Mouse (Mus musculus): ENCODE measurements around the gene Cxcl16. TPM values are rescaled to one million over a fixed set of nuclear protein-coding genes. Genes with fewer than 3 reads are reported as not detected.
"Not testable (repeated sequence)": the region's sequence is repeated elsewhere in the genome, so short reads cannot be mapped to it uniquely, and the experiment has no call there.

Cxcl16 gene
- total RNA-seq, 2 experiments from 2014 or later, result 0.94 to 1.2 TPM

DNA sequence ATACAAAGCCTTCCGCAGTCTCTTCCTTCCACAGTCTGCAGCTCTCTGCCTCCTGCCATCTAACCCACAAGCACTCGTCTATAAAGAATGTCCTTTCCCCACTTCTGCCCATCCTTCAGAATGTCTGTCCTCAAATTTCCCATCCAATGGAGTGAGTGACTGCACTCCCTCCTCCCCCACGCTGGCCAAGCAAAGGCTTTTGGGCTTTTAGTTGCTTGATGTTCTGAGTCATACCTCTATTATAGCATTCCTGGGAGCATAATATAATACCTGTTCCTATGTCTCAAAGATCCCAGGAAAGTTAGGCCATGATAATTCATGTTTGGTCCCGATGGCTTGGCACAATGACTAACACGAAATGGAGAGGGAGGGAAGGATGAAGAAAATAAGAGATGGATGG lies 28.2 kb downstream of the Cxcl16 start:
- intact Hi-C loops (cut with DNase I), result loop anchor here (5.0 kb wide), 2 partner anchors 76 to 326 kb away; partner anchors contain the start of gene Tm4sf5

DNA sequence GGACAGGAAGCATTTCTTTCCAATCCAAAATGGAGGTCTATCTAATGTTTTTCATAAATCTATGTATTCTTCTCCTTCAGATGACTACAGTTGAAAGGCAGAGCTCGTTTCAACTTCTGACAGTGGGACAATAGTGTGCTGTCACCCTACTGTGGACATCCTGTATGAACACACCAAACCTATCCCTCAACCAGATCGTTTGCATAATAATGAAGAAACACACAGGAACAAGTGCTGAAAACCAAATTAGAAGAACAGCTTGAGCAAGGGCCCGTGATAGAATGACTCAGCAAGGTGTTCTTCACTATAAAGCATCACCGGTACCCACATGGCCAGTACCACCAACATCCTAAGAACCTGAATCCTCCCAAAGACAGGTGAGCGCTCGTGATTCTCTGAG lies 33.2 kb downstream of the Cxcl16 start:
- DNase-seq (ENCODE audit: low spot score in 2 of 2); intact Hi-C loops (cut with DNase I): not testable (repeated sequence)

More for the DNA sequence above, 28.2 kb downstream of the Cxcl16 start:
- DNase-seq (ENCODE audit: low spot score in 2 of 2), result peak in 1 of 2 experiments; percentile 28

DNA sequence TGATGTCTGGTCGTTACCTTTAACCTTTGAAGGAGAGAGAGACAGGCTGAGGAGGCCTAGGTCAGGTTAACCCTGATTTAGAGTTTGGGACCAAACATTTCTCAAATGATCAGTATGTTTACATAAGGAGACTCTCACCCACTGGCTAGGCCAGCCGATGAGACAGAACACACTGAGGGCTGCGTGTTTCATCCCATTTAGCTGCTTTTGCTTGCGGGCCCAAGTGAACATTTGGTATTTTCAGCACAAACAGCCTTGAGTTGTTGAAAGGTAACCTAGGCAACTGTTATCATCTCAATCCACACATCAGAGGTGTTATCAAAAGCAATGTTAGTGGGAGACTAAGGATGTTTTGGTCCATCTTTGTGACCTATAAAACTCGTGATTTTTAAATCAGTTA lies 40.3 kb downstream of the Cxcl16 start:
- DNase-seq (ENCODE audit: low spot score in 2 of 2), result no peak
- intact Hi-C loops (cut with DNase I), result no loop called here

DNA sequence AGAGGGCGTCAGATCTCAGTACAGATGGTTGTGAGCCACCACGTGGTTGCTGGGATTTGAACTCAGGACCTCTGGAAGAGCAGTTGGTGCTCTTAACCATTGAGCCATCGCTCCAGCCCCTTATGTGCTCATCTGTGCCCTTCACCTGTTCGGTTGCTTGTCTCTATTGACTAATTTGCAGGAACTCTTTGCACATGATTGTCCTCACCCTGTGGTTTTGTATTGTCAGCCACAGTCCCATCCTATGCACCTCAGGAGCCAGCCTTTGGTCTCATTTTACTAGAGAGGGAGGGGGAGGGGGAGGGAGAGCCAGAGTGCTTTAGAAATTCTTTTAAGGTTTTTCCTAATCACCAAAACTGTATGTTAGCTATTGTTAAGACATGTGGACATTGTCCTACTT lies 41.6 kb downstream of the Cxcl16 start:
- intact Hi-C loops (cut with DNase I), result no loop called here
- no peak for DNase-seq (ENCODE audit: low spot score in 2 of 2)

DNA sequence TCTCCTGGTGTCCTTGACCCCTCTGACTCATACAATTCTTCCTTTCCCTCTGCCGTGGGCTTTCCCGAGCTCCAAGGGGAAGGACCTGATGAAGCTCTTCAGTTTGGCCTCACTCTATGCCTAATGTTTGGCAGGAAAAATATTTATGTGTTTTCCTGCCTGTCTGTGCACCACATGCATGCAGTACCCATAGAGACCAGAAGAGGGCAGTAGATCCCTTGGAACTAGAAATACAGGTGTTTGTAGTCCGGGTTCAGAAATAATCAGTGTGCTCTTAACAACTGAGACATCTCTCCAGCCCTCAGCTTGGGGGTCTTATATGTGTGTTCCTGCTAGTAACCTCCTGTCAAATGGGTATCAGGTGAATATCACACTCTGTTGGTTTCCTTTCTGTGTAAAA lies 45.8 kb downstream of the Cxcl16 start:
- peak; percentile 64 to 70 for DNase-seq (ENCODE audit: low spot score in 2 of 2)
- intact Hi-C loops (cut with DNase I), result loop anchor here (2.0 to 5.0 kb wide), 2 partner anchors 93 to 343 kb away; no protein-coding TSS in a partner anchor

DNA sequence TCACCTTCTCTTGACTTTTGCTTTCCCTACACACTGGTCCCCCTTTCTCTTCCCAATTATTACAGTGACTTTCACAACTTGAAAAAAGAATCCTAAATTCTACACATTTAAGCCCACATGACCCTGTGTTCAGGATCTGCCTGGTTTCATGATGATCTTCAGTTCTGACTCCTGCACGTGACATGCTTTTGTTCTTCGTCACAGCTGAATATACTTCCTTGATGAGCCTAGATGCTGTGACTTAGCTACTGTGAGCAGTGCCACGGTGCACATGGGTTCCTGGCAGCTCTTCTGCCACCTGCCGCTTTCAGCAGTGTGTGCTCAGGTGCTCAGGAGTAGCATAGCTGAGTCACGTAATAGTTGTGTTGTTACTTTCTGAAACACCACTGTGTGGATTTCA lies 47.2 kb downstream of the Cxcl16 start:
- DNase-seq (ENCODE audit: low spot score in 2 of 2), result no peak
- intact Hi-C loops (cut with DNase I), result loop anchor here (5.0 kb wide), 1 partner anchor 345 kb away; no protein-coding TSS in a partner anchor

DNA sequence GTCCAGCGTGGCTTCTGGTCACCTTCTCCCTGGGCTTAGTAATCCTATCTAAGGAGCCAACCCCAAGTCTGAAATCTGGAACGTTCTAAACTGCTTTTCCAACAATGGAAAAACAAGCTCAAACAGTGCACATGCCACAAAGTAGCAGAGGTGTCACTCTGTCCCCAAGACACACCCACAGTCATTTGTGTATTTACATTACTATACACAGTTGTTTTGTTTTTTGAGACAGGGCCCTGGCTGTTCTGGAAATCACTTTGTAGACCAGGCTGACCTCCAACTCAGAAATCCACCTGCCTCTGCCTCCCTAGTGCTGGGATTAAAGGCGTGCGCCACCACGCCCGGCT lies 49.5 kb downstream of the Cxcl16 start:
- intact Hi-C loops (cut with DNase I), result loop anchor here (5.0 kb wide), 1 partner anchor 347 kb away; no protein-coding TSS in a partner anchor

DNA sequence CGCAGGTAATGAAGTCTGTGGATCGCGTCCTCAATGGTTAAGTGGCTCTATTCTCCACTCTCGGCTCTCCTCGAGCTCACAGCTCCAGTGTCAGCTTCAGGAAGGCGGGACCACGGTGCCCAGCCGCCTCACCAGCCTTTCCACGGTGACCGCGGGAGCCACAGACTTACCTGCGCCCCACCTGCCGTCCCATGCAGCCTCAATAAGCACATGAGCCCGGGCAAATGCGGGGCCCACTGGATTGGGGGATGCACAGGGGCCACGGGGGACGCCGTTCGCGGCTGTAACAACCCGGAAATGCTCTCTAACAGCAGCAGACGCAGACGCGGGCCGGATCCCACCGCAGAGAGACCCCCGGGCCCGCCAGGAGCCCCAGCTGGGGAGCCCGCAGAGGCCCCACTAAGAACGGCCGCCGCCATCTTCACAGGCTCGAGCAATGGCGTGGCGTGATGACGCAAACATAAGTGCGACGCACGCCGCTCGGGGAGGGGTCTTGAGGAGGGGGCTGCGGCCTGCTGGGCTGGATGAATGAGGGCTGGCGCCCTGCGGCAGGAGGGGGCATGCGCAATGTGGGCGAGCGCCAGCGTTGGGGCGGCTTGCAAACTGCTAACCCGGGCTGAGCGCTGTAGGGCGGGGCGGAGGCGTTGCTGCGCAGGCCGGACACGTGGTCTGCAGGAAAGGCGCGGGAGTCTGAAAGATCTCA lies 50.0 kb downstream of the Cxcl16 start, which contains the start of gene Pelp1:
Pelp1 (minus strand) TSS at position 438 of the 703 bp plus-strand sequence.
- intact Hi-C loops (cut with DNase I), result loop anchor here (5.0 kb wide), 1 partner anchor 348 kb away; no protein-coding TSS in a partner anchor

More for the DNA sequence above, 49.5 kb downstream of the Cxcl16 start:
- DNase-seq (ENCODE audit: low spot score in 2 of 2), result no peak

More for the DNA sequence above, 50.0 kb downstream of the Cxcl16 start, which contains the start of gene Pelp1:
- DNase-seq (ENCODE audit: low spot score in 2 of 2), result peak; percentile 88 to 91

Small RNA genes lying within 50 kb of the gene (microRNA-seq; reads per million reads assigned to microRNA genes)
- 2.0 to 4.7 reads per million in 2 experiments for gene Mir7115

Other genes with a start within 250 kb of the Cxcl16 start
- 10 to 100 TPM; 23.9 to 27.1 TPM for gene Slc16a11, start 247.2 kb downstream of the Cxcl16 start, total RNA-seq (2021)
- 1 to 10 TPM; 7.0 to 8.3 TPM for gene Slc16a13, start 238.9 kb downstream of the Cxcl16 start, total RNA-seq (2021)
- gene Bcl6b, start 230.2 kb downstream of the Cxcl16 start, total RNA-seq (2021), result 1 to 10 TPM; 1.7 to 2.2 TPM
- 10 to 100 TPM; 45.9 to 47.1 TPM for gene 0610010K14Rik, start 222.1 kb downstream of the Cxcl16 start, total RNA-seq (2021)
- gene Gm21988, start 220.2 kb downstream of the Cxcl16 start, total RNA-seq (2021), result 1 to 10 TPM; 5.2 to 6.0 TPM
- gene Rnasek, start 220.1 kb downstream of the Cxcl16 start, total RNA-seq (2021), result 100 to 1,000 TPM; 261 to 273 TPM
- gene Alox12, start 204.6 kb downstream of the Cxcl16 start, total RNA-seq (2021), result under 1 TPM in 1 of 2 experiments, not detected in 1; 0.23 TPM
- under 1 TPM; 0.34 to 0.60 TPM for gene Alox12e, start 137.4 kb downstream of the Cxcl16 start, total RNA-seq (2021)
- gene Alox15, start 108.0 kb downstream of the Cxcl16 start, total RNA-seq (2021), result not detected
- 10 to 100 TPM; 34.9 to 42.0 TPM for gene Pelp1, start 50.0 kb downstream of the Cxcl16 start, total RNA-seq (2021)
- gene Arrb2, start 27.3 kb downstream of the Cxcl16 start, total RNA-seq (2021), result 10 to 100 TPM; 64.6 to 66.7 TPM
- 10 to 100 TPM; 12.9 to 15.7 TPM for gene Med11, start 8.1 kb downstream of the Cxcl16 start, total RNA-seq (2021)
- gene Zmynd15, start 551 bp downstream of the Cxcl16 start, total RNA-seq (2021), result under 1 TPM; 0.41 to 0.94 TPM
- not detected for gene Tm4sf5, start 45.3 kb upstream of the Cxcl16 start, total RNA-seq (2021)
- gene Vmo1, start 54.6 kb upstream of the Cxcl16 start, total RNA-seq (2021), result not detected
- not detected for gene Gltpd2, start 59.2 kb upstream of the Cxcl16 start, total RNA-seq (2021)
- 100 to 1,000 TPM; 172 to 186 TPM for gene Psmb6, start 65.4 kb upstream of the Cxcl16 start, total RNA-seq (2021)
- gene Gm40193, start 73.0 kb upstream of the Cxcl16 start, total RNA-seq (2021), result not detected
- gene Pld2, start 80.1 kb upstream of the Cxcl16 start, total RNA-seq (2021), result 10 to 100 TPM; 13.0 to 15.2 TPM
- 100 to 1,000 TPM; 412 to 432 TPM for gene Mink1, start 102.9 kb upstream of the Cxcl16 start, total RNA-seq (2021)
- not detected for gene 4930544D05Rik, start 155.9 kb upstream of the Cxcl16 start, total RNA-seq (2021)
- not detected for gene Chrne, start 159.2 kb upstream of the Cxcl16 start, total RNA-seq (2021)
- not detected for gene Gp1ba, start 179.1 kb upstream of the Cxcl16 start, total RNA-seq (2021)
- 10 to 100 TPM; 78.6 to 81.4 TPM for gene Rnf167, start 187.3 kb upstream of the Cxcl16 start, total RNA-seq (2021)
- gene Slc25a11, start 187.5 kb upstream of the Cxcl16 start, total RNA-seq (2021), result 100 to 1,000 TPM; 110 to 117 TPM
- 100 to 1,000 TPM; 221 to 239 TPM for gene Pfn1, start 194.7 kb upstream of the Cxcl16 start, total RNA-seq (2021)
- 1 to 10 TPM; 7.0 to 9.0 TPM for gene Eno3, start 197.2 kb upstream of the Cxcl16 start, total RNA-seq (2021)
- 10 to 100 TPM; 49.3 to 50.7 TPM for gene Spag7, start 209.4 kb upstream of the Cxcl16 start, total RNA-seq (2021)
- 100 to 1,000 TPM; 226 to 234 TPM for gene Camta2, start 228.1 kb upstream of the Cxcl16 start, total RNA-seq (2021)
- 1 to 10 TPM; 1.5 to 2.5 TPM for gene Inca1, start 240.2 kb upstream of the Cxcl16 start, total RNA-seq (2021)
- 10 to 100 TPM; 51.3 to 53.2 TPM for gene Kif1c, start 240.6 kb upstream of the Cxcl16 start, total RNA-seq (2021)

Measured in left cerebral cortex, postnatal 25 days (tissue).